Mouse (Mus musculus) heart, adult 2 months (tissue): ENCODE results near the gene Dbi.

Experiments
- CTCF ChIP-seq: fragments of 200-600 bp; IDR thresholded peaks from 2 replicates; pipeline ENCODE4 v1.8.1; 2022; ENCODE audit warnings: antibody characterized with exemption, mild to moderate bottlenecking, moderate library complexity
- POLR2A ChIP-seq: fragments of 200-500 bp; IDR thresholded peaks from 2 replicates; pipeline ENCODE4 v1.6.1; 2011; ENCODE audit warnings: mild to moderate bottlenecking, low read depth, low read length, control low read depth; ENCODE audit not compliant: insufficient read depth

DNA sequence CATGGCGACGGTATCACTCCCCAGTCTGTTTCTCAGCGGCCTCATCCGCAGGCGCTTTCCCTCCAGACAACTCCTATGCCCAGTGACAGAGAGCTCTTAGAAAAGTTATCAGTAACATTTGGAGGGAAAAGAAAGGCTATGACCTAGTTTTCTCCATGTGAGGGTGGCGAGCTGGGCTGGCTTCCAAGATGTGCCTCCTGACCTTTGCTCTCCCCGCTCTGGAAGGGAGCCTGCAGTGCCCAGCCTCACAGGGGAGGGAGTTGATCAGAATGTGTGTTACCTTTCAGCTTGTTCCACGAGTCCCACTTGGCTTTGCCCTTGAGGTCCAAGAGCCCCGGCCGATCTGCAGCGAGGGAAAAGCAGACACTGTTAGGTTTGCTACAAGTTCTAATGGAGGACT is 4.8 kb downstream of the Dbi start:
- TF ChIP-seq CTCF, result no peak
- TF ChIP-seq POLR2A, result no peak
